Mouse (Mus musculus) heart, postnatal 14 days (tissue): Measurements from ENCODE around the gene Dnajb4. TPM values are rescaled to one million over a fixed set of nuclear protein-coding genes. Genes with fewer than 3 reads are reported as not detected.

ENCODE experiments used
- DNase-seq, 2 experiments: peaks; one replicate each; pipeline ENCODE4 v3.0.0; 2021 to 2022
- intact Hi-C: fragments of 180-260 bp; cut with DNase I; formaldehyde crosslinking; loops from one replicate; pipeline ENCODE4 v1.15.1; 2025
- total RNA-seq, 2 experiments: library from RNA; stranded (reverse); gene quantifications; 2 replicates each; pipeline ENCODE4 v1.2.3; 2021

The Dnajb4 gene
- total RNA-seq, 2 experiments from 2014 or later, result 74.3 to 80.3 TPM

- intact Hi-C loops, result no loop called here
- no peak for DNase-seq
These were observed 30.8 kb downstream of the Dnajb4 start for GRCm38 (mm10) chr3:152179285-152179684.

DNA sequence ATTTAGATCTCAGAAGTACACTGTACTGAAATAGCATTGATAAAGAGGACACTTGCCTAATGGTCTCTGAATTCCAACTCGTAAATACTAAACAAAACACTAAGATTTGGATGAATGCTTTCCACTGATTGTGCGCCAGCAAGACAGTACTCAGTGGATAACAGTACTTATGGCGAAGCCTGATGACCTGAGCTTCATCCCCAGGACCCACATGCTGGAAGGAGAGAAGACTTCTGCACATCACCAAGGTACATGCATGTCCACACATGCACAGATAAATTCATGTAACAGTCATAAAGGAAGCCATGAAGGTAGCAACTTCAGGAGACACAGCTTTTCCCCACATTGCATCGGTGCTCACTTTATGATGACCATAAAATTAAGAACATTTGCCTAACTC, 31.3 kb downstream of the Dnajb4 start:
- DNase-seq, result no peak
- intact Hi-C loops, result no loop called here

DNA sequence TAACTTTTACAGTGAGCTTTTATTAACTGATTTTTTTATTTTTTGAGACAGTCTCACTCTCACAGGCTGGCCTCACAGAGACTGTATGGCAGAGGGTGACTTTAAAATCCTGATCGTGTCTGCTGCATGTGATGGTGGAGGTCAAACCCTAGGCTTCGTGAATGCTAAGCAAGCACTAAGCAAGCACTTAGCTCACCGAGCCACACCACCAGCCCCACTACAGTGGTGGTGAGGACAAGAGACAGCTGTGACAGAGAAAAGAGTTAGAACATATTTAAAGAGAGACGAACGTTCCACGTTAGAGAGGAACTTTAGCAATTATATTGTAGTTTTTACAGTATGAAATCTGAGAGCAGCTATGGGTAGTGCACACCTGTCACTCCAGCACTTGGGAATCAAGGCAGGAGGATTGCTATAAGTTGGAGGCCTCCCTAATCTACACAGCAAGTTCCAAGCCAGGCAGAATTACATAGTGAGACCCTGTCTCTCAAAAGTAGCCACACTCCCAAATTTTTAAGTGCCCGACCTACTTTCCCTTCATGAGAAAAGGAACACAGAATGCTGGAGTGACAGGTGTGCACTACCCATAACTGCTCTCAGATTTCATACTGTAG, 37.7 kb downstream of the Dnajb4 start:
- no peak for DNase-seq
- intact Hi-C loops, result no loop called here

DNA sequence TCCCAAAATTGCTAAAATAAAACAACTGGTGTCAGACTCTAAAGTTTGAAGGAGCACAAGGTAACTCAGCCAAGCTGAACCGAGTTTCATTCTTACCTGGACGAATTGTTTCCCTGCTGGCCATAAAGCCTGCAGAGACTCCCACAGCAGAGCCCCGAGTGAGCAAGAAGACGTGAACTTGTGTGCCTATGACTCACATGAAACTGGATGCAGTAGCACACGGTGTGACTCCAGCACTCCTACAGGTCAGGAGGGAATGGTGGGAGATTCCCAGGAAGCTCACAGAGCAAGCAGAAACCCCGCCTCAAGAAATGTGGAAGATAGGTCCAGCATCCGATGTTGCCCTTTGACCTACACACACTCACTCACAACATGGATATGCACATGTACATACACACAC, 38.2 kb downstream of the Dnajb4 start:
- no peak for DNase-seq
- intact Hi-C loops, result no loop called here

GRCm38 (mm10) chr3:152171236-152171635, 38.9 kb downstream of the Dnajb4 start:
- intact Hi-C loops, result no loop called here
- no peak for DNase-seq

GRCm38 (mm10) chr3:152170407-152170806, 39.7 kb downstream of the Dnajb4 start:
- intact Hi-C loops, result no loop called here
- no peak for DNase-seq

GRCm38 (mm10) chr3:152168007-152168406, 42.1 kb downstream of the Dnajb4 start:
- DNase-seq, result no peak
- intact Hi-C loops, result no loop called here

DNA sequence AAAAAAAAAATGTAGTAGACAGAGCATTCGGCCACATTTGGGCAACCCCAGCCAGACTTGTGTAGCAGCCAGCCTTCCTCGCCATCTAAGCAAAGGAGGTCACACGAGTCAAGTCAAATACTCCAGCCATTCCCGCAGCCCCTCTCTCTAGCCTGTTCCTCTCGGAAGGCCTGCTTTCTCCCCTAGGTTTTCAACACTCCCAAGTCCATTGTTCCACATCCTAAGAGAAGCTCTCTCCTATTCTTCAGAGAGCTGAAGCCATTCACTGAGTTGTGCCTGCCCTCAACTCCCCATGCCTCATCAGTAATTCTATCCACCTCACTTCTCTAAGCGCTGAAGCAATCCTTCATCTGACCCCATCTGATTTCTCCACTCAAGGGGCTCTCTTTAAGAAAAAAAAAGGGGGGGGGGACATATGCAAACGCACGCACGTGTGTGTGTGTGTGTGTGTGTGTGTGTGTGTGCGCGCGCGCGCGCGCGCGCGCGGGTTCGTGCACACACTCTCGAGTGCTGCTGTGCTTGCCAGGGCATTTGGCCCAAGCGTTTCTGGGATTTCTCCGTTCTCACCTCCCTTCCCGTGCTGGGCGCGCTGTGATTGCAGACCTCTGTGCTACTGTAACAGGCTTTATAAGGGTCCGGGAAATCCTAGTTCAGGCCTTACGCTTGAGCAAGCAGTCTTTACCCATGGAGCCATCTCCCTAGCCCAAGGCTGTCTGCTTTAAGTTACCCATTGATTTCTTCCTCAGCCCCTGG, 43.2 kb downstream of the Dnajb4 start:
- intact Hi-C loops, result no loop called here
- DNase-seq, result no peak

DNA sequence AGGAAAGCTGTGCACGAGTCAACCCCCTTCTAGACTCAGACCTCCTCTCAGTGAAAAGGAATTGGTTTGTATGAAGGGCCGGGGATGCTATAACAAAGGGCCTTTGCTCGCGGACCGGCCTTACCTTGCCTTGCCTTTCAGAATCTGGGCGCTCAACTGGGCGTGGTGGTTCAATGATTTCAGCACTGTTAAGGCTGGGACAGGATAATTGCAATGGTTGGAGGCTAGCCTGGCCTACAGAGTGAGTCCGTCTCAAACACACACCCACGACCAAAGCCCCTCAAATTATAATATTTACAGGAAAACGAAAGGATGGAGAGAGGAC, 44.0 kb downstream of the Dnajb4 start, which contains the start of gene Gipc2:
Gene Gipc2 (minus strand): TSS at position 132 of the 325 bp plus-strand sequence.
- intact Hi-C loops, result no loop called here
- no peak for DNase-seq

DNA sequence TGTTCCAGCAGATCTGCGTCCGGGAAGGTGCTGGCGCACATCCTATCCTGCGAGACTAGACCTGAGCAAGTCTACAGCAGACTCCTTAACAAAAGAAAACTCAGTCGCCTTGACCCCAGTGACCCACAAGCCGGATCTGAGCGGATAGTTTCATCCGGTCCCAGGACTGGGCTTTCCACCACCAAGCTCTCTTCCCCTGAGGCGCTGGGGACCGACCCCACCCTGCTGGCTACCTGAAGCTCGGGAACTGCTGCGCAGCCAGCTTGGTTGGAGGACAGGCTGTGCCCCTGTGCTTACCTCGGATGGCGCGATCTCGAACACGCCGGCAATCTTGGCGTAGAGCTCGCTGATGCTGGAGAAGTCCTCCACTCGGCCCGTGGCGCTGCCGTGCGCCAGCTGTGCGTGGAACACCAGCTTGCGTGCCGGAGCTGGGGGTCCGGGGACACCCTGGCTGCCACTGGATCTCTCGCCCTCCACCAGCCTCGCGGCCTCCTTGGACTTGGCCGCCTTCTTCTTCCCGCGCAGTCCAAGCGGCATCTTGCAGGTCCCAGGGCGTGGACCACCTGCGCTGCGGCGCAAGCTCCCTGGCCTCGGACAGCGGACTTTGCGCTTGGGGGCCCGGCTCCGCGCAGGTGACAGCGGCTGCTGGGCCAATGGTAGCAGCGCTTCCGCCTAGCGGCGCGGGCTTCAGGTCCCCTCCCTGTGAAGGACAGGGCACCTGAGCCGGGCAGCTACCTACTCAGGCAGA, 44.6 kb downstream of the Dnajb4 start:
- intact Hi-C loops, result no loop called here
- DNase-seq, result peak; percentile 56 to 57

GRCm38 (mm10) chr3:152165014-152165350, 45.1 kb downstream of the Dnajb4 start:
- DNase-seq, result no peak
- intact Hi-C loops, result no loop called here

DNA sequence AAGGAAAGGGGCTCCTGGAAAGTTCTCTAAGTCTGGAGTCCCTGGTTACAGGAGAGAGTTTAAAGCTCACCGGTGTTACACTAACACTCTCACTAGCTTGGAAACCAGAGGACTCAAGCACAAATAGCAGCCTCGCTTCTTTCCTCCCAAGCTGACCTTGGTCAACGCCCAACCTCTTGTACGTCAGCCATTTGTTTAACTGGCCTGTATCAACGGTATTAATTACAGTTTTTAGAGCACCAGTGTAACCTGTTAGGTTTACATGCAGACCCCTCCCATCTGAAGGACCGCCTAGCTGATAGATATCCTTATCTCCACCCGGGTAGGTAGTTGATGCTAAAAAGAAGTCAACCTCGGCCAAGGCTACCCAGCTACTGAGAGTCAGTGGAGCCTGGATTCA, 46.8 kb downstream of the Dnajb4 start:
- intact Hi-C loops, result no loop called here

DNA sequence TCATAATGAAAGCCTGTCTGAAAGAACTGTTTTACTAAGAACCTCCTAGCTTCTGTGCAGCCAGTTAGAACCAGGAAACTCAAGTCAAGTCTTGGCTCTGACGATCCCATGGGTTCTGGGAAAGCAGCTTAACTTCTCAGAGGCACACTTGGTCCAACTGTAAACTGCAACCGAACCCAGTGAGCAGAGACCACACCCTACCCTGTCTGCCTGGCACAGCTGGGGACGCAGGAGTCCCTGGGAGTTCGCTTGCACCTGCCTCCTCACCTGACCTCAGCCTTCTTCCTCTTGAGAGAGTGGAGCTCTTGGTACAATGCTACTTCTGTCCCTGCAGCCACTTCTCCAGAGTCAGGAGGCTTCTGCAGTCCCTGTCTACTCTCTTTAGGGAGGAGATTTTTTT, 49.5 kb downstream of the Dnajb4 start:
- no peak for DNase-seq
- intact Hi-C loops, result no loop called here

More for the DNA sequence above, 46.8 kb downstream of the Dnajb4 start:
- DNase-seq, result no peak

- intact Hi-C loops, result no loop called here
- DNase-seq, result no peak
These were observed 50.8 kb downstream of the Dnajb4 start for GRCm38 (mm10) chr3:152159321-152159720.

- no peak for DNase-seq
- intact Hi-C loops, result no loop called here
These were observed 51.5 kb downstream of the Dnajb4 start for GRCm38 (mm10) chr3:152158344-152159291.

GRCm38 (mm10) chr3:152156816-152157496, 53.1 kb downstream of the Dnajb4 start:
- no peak for DNase-seq
- intact Hi-C loops, result no loop called here

GRCm38 (mm10) chr3:152155296-152155948, 54.7 kb downstream of the Dnajb4 start:
- no peak for DNase-seq
- intact Hi-C loops, result no loop called here

- intact Hi-C loops, result no loop called here
- DNase-seq, result no peak
These were observed 56.0 kb downstream of the Dnajb4 start for GRCm38 (mm10) chr3:152154095-152154494.

GRCm38 (mm10) chr3:152153152-152153551, 57.0 kb downstream of the Dnajb4 start:
- no peak for DNase-seq
- intact Hi-C loops, result no loop called here

GRCm38 (mm10) chr3:152152483-152152804, 57.7 kb downstream of the Dnajb4 start:
- intact Hi-C loops, result no loop called here
- DNase-seq, result no peak
